Mouse (Mus musculus) embryo, embryonic 11 days (tissue): ENCODE results near the gene Tmprss11b.

Experiments
- DNase-seq: peaks from one replicate; pipeline ENCODE4 v3.0.0-alpha.2; 2015

Tmprss11b gene

DNA sequence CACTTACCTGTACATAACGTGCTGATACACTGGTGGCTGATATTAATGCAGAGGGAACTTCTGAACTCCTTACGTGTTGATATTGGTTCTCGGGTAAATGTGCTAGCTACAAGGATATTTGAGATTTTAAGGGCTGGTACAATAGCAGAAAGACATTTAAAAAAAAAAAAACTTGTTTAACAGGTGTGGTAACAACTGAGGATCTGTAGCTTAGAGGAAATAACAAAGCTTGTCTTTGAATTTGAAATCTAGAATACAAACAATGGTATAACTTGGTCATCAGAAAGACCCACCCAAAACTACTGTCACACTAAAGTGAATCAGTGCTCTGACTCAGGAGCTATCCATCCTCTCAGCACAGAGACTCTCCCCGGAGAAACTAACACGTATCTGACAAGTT is at the start of gene Tmprss11b:
Tmprss11b (minus strand) TSS at position 101 of the 400 bp plus-strand sequence.
- no peak for DNase-seq

DNA sequence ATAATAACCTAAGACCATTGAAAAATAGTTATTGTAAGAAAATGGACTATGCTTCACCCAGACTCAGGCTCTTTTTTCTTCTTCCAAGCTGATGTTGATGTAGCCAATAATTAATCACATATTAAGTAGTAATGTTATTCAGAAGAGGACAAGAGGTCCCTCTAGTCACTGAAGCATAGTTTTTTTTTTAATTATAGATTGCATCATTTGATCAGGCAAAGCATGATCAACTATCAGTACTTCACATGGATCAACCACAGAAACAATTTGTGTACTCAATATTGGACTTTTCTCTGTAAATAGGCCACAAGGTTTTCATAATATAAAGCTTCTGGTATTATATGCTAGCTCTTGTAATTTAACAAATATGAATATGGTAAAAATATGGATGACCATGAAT is 48.9 kb upstream of the Tmprss11b start:
- DNase-seq, result no peak

DNA sequence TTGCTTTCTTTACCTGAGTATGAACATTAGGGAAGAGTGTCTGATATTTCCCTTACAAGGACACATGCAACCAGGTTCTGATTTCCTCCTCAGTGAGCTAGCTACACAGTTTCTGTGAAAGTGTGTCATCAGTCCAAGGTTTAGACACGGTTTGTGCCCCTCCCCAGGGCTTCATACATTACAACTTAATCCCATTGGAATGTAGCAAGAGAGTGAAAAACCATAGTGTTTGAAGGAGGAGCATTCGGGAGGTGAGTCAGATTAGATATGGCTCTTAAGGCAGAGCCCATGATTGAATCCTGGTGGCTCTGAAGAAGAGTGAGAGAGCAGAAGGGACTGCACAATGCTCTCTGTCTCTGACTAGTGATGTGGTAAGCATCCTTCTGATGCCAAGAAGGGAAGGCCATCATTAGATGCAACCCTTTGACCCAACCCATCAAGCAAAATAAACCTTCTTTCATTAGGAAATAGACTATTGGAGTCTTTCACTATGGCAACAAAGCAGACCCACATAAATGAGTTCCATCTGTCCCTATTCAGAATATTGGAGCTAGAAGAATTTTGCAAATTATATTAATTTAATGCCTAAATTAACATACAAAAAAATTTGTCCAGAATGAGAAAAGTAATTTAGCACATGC is 46.8 kb upstream of the Tmprss11b start:
- DNase-seq, result no peak

DNA sequence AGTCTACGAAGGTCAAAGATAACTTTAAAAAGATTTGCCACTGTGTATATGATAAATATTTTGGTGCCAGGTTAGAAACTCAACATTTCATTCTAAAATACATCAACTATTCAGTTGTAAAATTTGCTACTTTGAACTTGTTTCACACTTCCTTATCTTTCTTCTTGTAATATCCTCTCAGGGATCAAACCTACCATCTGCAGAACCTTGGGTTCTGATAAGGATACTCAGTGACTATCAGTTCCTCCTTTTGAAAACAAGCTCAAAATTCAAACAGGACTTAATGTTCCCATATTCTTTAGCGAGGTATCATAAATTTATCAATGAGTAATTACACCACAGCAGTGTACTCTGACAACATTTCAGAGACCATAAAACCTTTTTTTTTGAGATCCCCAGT is 38.8 kb upstream of the Tmprss11b start:
- DNase-seq, result no peak

DNA sequence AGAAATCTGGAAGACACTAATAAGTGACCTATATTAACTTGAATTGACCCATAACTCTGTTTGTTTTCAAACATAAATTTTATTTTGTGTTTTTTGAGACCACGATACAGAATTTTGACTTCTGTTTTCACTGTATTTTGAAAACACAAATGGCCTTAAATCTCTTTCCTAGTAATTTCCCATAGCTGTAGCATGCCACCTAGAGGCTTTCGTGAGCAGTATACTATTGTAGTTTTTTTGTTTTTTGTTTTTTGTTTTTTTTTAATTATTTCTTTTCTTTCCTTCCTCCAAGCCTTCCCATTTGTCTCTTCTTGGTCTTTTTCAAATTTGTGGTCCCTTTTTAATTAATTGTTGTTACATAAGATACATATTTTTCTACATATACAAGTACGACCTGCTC is 28.8 kb upstream of the Tmprss11b start:
- DNase-seq, result no peak

DNA sequence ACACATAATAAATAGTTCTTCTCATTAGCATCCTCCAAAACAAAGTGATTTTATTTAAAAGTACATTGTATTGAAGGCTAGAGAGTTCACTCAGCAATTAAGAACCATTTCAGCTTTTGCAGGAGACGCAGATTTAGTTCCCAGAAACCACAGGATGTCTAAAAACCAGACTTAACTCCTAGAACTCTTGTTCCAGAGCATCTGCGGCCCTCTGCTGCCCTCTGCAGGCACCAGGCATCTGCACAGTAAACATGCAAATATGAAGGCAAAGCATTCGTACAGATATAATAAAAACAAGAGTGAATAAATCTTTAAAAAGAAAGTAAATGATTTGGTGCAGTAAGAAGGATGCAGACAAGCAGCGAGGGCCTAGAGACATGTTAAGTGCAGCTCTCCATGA is 8.5 kb upstream of the Tmprss11b start:
- peak; percentile 61 for DNase-seq

DNA sequence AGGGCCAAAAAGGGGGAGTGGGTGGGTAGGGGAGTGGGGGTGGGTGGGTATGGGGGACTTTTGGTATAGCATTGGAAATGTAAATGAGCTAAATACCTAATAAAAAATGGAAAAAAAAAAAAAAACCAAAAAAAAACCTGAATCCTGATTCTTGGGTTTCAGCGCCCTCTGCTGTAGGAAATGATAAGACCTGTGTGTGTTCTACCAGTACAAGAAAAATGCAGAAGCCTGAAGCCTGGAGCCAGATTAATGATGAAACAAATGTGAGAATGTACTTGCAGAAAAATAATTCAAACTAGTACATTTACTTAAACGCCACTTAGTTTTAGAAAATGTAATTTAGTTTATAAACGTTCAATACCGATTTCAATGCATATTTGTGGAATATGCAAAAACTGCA is 27.0 kb downstream of the Tmprss11b start:
- DNase-seq, result peak; percentile 60

DNA sequence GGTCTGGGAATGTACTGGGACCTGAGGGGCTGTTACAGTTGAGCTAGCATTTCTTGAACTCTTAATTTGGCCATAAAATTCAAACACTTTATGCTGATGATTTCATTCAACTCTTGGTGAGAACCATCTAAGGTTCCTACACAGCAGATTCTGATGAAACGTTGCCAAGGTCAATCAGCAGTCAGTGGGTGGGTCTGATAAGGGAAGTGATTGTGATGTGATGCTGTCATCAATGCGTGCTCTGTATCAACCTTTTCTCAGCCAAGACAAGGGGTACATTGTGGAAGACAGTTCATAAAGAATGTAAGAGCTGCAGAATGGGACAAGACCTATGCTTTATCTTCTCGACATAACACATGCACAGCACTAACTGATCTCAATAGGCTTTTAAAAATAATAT is 35.4 kb downstream of the Tmprss11b start:
- no peak for DNase-seq

DNA sequence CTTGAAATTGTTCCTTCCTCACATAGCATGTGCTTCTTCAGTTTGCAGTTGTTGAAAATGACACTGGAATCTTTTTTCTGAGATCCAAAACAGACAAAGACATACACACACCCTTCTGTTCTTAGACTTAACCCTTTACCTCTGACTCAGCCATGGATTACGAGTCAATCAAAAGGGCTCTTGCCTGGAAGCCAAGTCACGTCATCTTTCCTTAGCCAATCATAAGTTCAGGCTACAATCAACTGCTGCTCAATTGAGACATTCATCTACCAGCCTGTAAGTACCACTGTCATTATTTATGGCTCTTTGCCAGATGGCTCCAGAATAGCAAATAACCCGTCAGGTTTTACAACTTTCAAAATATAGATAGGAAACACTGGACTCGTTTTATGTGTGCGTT is 43.8 kb downstream of the Tmprss11b start, which contains the start of gene Tmprss11f:
Tmprss11f (minus strand) TSS at position 101 of the 400 bp plus-strand sequence.
- DNase-seq, result no peak

DNA sequence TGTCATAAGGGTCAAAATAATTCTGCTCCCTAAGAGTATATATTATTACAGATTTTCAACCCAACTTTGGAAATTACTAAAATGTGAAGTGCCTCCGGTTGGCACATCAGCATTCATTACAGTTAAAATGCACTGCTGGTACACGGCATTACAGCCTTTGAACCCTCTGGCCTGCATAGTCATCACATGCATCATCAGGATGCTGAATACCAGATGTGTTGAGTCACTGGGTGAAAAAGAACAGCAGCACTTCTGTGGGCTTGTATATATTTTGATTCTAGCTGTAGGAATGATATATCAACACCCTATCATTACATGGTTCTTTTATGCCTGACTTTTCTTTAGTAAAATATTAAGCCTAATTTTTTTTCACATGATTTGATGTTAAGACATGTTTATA is 45.5 kb downstream of the Tmprss11b start:
- DNase-seq, result no peak

DNA sequence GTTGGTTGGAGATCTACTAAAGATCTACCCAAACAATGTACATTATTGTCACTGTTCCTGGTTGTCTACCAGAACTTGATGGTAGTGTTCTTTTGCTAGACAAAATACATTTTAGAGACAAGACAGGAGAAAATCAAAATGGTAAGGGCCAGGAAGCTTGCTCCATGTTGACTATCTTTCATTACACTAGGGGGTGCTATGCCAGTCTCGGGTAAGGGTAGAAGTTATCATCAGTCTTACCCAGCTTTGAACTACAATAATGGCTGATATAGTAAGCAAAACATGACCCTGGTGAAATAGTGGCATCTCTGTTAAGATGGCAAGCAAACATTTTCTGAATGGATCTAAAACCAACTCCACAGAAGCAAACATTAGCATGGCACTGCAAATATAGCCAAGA is 54.4 kb downstream of the Tmprss11b start:
- DNase-seq, result no peak
